Mouse (Mus musculus) brain, embryonic 14.5 days (tissue): ENCODE data around the gene Cables2.

ENCODE experiments used
- CTCF ChIP-seq: fragments of 200-500 bp; IDR thresholded peaks from 2 replicates; pipeline ENCODE4 v1.5.1; 2012; ENCODE audit warnings: inconsistent platforms, mild to moderate bottlenecking, moderate library complexity, borderline replicate concordance; ENCODE audit not compliant: insufficient read depth, insufficient read length; ENCODE audit errors: extremely low read depth
- POLR2A ChIP-seq: fragments of 200-500 bp; IDR thresholded peaks from 2 replicates; pipeline ENCODE4 v1.6.1; 2012; ENCODE audit warnings: mild to moderate bottlenecking, inconsistent platforms, borderline replicate concordance; ENCODE audit not compliant: poor library complexity, insufficient read depth, insufficient read length, severe bottlenecking; ENCODE audit errors: extremely low read depth

- no peak for TF ChIP-seq CTCF
- no peak for TF ChIP-seq POLR2A
Observed at GRCm38 (mm10) chr2:180225044-180225761, 48.1 kb downstream of the Cables2 start.
